Mouse (Mus musculus) ES-Bruce4 (cell line): ENCODE measurements around the gene Slc11a1.

Experiments
- CTCF ChIP-seq: IDR thresholded peaks from one replicate; pipeline ENCODE4 v1.8.1; 2011; ENCODE audit warnings: low read depth, low read length
- EP300 ChIP-seq: IDR thresholded peaks from 2 replicates; pipeline ENCODE4 v1.6.1; 2011; ENCODE audit warnings: low read depth, low read length; ENCODE audit not compliant: insufficient read depth
- POLR2A ChIP-seq: IDR thresholded peaks from one replicate; pipeline ENCODE4 v1.8.1; 2011; ENCODE audit warnings: low read length; ENCODE audit not compliant: insufficient read depth

DNA sequence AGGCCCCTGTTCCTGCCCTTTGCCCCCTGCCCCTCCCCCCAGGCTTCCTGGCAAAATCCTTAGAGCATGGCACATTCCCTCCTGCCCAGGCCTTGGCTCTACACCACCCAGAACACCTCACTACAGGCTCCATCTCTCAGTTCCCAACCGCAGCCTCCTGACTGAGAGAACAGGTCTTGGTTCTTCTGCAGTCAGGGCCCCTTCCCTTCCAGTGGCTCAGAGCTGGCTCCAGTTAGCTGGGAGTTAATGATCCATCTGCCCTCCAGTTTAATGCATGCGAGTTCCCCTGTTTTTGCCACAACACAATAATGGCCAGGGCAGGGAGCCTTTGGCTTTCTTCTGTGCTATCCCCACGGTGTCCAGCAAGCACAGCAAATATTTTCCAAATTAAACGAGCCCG is 31.8 kb upstream of the Slc11a1 start:
- no peak for TF ChIP-seq CTCF
- no peak for TF ChIP-seq POLR2A
- no peak for TF ChIP-seq EP300
